In the genomic region with DNA sequence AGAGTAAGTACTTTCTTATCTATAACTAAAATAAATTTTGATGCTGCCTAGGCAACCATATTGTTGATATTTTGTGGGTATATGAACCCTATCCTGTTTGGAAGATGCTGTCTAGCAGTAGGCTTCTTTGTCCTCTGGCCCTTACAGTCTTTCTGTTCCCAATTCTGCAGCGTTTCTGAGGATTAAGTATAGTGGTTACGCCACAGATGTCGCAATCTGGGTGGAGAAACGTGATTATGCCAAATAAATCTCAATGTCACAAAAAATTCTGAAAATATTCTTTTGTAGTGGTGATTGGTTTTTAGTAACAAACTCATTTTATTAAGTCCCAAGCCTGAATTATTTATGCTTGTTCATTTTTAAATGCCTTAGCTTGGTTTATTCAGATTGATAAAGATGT, we compare ENCODE assay signal across 17 mouse cellular contexts.
"Had no signal": no experiment of that assay in that cellular context is flagged by ENCODE, and none has a peak within 500 bp of the region (broad histone marks: within the 10 kb centered on the region; RNA-seq: fewer than 3 reads in every experiment).

No protein-coding gene starts in this region.

- H3K9ac ChIP-seq: limb, embryonic 12.5 days; limb, embryonic 15.5 days; liver, embryonic 13.5 days; neural tube, embryonic 12.5 days; neural tube, embryonic 15.5 days had no signal

- H3K27ac ChIP-seq: limb, embryonic 12.5 days; limb, embryonic 15.5 days; liver, embryonic 13.5 days; neural tube, embryonic 12.5 days; neural tube, embryonic 15.5 days had no signal

- H3K9me3 ChIP-seq: limb, embryonic 12.5 days; limb, embryonic 15.5 days; liver, embryonic 13.5 days; neural tube, embryonic 12.5 days; neural tube, embryonic 15.5 days had no signal

- H3K4me3 ChIP-seq: limb, embryonic 12.5 days; limb, embryonic 15.5 days; liver, embryonic 13.5 days; neural tube, embryonic 12.5 days; neural tube, embryonic 15.5 days had no signal

- H3K27me3 ChIP-seq: limb, embryonic 12.5 days; limb, embryonic 15.5 days; liver, embryonic 13.5 days; neural tube, embryonic 12.5 days; neural tube, embryonic 15.5 days had no signal

- DNase-seq: kidney, adult 2 months; kidney, postnatal 10 days; kidney, postnatal 36 days; left cerebral cortex, postnatal 4 days; liver, embryonic 13.5 days; lung, adult 2 months; lung, postnatal 14 days; lung, postnatal 4 days; midbrain, embryonic 14.5 days; right cerebral cortex, postnatal 25 days; thymus, adult 18-20 months; thymus, postnatal 36 days had no signal

- H3K36me3 ChIP-seq: limb, embryonic 12.5 days; limb, embryonic 15.5 days; liver, embryonic 13.5 days; neural tube, embryonic 12.5 days; neural tube, embryonic 15.5 days had no signal

- H3K4me2 ChIP-seq: limb, embryonic 12.5 days; limb, embryonic 15.5 days; liver, embryonic 13.5 days; midbrain, embryonic 11.5 days; neural tube, embryonic 12.5 days; neural tube, embryonic 15.5 days had no signal

- H3K4me1 ChIP-seq: liver, embryonic 13.5 days; neural tube, embryonic 12.5 days; neural tube, embryonic 15.5 days had no signal
